Mouse (Mus musculus) lung, adult 18-20 months (tissue): ENCODE data around the gene Tmod1.
A peak's percentile ranks its signal among the peaks of the same experiment; 100 is the strongest.

Source experiments
- DNase-seq, 2 experiments: peaks; one replicate each; pipeline ENCODE4 v3.0.0; 2022; ENCODE audit warnings: mixed read lengths in 2 of 2

Tmod1 gene

DNA sequence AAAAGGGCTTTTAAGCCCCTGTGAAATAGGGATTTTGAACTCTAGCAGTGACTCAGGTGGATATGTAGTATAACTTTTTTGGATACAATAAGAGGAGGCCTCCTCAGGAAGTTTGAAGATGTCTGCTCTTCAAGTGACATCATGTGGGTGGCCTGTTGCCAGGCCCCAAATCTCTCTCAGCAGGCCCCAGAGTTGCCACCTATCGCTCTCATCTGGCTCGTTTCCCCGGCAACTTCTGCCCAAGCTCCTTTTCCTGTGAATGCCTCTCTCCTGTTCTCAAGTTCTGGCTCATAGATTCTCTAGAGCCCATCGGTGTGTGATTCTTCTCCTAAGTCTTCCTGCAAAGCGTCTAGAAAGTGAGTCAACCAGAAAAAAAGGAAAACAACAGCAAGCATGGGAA, 17.4 kb downstream of the Tmod1 start:
- DNase-seq = no peak

DNA sequence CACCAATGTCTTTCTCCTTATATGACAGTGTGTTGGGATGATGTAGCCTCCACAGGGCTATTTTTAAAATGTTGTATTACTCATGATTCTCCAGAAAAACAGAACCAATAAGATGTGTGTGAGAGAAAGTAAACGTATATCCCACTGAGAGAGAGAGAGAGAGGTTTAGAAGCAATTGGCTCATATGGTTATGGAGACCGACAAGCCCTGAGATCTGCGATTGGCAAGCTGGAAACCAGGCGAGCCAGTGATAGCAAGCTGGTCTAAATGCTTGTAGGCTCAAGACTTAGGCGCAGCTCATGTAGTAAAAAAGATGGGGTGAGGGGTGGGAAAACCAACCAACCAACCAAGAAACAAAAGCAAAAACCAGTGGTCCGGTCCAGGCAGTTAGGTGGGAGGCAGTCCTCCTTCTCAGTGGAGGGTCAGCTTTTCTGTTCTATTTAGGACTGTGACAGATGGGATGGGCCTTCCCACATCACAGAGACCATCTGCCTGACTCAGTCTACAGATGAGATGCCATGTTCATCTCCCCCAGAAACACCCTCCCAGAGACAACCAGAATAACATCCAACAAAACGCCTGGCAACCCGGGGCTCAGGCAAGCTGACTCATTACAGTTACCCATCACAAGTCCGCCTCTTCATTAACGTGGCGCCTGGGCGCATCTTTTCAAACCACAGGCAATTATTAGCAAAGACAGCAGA, 22.7 kb downstream of the Tmod1 start:
- DNase-seq = no peak

DNA sequence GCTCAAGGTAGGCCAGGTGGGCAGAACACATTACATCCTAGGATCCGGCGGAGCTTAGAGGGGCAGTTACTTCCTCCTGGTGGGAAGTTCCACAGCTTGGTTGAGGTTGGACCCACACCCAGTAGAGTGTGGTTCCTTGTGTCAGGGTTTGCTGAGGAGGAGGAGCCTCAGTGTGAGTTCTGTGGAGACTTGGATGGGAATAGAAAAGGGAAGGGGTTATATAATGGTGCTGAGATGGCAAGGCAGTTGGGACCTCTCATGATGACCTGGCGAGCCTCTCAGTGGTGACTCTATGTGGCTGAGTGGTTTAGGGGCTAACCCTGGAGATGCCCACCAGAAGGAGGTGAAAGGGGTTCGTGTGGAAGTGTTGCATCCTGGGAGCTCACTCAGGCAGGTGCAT, 25.1 kb downstream of the Tmod1 start:
- DNase-seq = no peak

- no peak for DNase-seq
Observed at GRCm38 (mm10) chr4:46064263-46064662, 25.5 kb downstream of the Tmod1 start.

DNA sequence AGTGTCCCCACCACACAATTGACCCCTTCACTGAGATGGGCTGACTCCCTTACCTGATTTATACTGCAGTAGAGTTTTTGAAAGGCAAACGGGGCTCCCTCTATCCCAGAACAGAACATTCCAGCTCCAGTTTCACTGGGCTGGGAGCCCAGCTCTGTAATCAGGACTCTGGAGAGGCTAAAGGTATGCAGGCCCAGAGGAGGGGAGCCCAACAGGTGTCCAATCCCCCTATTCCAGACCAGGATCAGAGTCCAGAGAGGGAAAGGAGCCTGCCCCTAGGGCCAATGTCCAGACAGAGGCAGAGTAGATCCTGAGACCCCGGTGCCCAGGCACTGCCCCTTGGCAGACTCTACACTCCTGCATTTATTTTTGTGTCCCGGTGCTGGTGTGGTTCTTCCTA, 26.2 kb downstream of the Tmod1 start:
- DNase-seq = peak; percentile 76 to 81

DNA sequence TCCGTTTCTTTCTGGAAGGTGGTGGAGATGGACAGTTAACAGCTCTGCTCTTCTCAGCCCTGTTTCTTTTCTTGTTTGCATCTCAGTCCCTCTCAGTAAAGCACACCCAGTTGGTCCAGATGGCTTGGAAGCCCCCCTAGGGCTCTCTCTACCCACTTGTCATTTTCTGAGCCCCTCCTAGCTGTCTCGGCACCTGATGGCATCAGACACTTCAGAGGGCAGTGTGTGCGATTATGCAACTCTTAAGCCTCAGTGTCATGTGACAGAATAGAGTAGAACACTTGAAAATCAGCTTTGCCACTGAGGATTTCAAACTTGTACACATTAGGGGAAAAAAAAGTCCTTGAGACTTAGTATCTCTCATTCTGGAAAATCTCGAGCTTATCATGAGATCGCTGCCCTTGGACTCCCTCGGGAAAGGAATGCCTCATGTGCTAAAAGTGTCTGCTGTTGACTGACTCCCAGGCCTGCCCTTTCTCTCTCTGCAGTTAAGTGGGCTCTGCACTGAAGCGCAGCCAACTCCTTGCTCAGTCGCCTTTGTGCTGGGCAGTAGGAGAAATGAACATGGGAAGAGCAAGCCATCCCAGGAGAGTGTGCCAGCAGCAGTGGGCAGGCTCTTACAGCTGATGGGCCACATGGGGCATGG, 27.1 kb downstream of the Tmod1 start:
- peak; percentile 75 to 80 for DNase-seq

DNA sequence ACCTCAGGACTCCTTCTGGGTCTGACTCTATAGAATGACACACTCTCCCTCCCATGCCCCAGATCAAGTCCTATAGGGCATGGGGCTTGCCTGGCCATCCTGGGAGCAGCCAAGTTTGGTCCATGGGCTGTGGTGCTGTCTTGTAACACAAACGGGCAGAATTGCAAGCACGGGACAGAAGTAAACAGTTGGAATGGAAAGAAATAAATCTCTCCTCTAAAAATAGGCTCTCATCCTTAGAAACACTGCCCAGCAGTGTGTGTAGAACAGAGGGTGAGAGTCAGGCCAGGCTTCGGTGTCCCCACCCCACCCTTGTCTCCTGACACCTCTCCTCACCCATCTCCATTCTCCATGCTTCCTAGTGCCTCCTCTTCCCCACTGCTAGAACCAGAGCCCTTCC, 29.3 kb downstream of the Tmod1 start:
- no peak for DNase-seq

GRCm38 (mm10) chr4:46068573-46068972, 29.8 kb downstream of the Tmod1 start:
- DNase-seq = no peak

DNA sequence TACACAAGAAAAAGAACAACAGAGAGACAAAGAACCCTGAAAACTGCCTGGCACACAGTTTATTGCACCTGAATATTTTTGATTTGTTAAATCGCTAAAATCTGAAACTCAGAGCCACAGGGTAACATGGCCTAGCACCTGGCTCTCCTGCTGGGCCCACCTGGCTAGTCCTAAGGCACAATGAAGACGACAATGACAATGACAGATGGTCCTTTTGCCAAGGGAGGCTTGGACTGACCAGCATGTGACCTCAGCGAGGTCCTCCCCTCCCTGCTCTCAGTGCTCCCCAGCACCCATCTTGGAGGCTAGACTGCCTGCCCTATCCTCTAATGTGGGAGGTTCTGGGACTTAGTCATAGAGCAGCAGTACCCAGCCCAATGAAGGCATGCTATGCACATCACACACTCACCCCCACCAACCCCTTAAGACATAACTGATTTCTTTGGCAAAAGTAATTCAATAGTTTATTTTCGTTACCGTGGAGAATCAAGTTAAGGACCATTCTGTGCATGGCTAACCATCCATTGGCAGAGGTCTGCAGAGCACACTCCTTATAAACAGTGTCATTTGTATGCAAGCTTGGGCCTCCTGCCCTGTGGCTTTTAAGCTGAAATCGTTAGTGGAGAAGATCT, 31.2 kb downstream of the Tmod1 start:
- no peak for DNase-seq

DNA sequence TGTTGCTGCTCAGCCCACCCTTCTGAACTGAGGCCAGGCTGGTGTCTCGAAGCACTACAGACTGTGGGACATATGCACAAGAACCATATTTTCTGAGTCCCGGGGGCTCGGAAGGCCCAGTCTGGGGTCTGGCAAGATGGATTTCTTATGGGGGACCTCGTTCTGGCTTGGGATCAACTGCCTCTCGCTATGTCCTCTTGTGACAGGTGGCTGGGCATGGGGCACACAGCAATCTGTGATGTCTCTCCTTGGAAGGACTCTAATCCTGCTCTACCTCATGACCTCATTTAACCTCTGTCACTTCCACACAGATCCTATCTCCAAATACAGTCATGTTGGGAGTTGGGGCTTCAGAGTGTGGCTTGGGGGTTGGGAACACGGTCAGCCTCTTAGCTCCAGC, 33.9 kb downstream of the Tmod1 start:
- no peak for DNase-seq

DNA sequence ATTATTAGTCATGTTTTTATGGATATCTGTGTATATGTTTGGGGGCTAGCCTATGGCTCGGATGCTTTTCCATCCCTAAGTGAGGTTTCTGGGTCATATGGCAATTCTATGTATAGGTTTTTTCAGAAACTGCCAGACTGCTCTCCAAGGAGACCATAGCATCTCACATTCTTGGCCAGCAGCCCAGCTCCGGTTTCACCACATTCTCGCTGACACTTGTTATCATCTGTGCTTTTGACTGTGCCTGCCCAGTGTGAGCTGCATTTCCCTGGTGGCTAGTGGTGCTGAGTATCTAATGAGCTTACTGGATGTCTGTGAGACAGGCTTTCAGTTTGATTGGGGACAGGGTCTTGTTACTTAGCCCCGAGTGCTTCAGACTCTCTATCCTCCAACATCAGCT, 35.0 kb downstream of the Tmod1 start:
- peak in 1 of 2 experiments; percentile 20 for DNase-seq

- DNase-seq = no peak
Observed at GRCm38 (mm10) chr4:46075664-46076063, 36.9 kb downstream of the Tmod1 start.

DNA sequence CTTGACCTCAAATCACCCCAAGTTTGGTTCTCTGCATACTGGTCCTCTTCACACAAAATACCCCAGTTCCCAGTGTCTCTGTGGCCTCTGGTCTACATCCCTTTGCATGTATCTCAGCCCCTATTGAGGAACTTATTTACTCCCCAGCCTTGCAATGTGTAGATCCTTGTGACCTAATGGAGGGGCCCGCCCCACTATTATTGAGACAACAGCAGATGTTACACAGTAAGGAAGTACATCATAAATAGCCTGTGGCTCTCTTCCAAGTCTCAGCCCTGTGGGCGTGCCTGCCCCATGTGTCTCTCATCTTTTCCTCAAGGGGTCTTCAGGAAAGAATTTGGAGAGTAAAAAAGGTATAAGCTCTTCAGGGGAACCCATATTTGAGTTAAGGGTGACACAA, 38.2 kb downstream of the Tmod1 start:
- no peak for DNase-seq

- no peak for DNase-seq
Observed at GRCm38 (mm10) chr4:46080261-46080660, 41.5 kb downstream of the Tmod1 start.

DNA sequence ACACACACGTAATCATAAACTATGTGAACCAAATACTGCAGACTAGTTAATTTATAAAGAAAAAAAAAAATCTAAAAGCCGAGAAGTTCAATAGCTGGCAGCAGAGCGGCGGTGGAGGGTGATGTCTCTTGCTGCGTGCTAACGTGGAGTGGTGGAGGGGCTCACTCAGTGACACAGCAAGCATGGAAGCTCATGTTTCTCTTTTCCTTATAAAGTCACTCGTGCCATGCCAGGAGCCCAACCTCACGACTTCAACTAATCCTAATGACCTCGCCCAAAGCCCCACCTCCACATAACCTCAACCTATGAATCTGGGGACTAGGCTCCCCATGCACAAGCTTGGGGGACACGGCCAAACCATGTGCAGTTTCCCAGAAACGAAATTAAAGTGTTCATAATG, 43.8 kb downstream of the Tmod1 start:
- DNase-seq = no peak

DNA sequence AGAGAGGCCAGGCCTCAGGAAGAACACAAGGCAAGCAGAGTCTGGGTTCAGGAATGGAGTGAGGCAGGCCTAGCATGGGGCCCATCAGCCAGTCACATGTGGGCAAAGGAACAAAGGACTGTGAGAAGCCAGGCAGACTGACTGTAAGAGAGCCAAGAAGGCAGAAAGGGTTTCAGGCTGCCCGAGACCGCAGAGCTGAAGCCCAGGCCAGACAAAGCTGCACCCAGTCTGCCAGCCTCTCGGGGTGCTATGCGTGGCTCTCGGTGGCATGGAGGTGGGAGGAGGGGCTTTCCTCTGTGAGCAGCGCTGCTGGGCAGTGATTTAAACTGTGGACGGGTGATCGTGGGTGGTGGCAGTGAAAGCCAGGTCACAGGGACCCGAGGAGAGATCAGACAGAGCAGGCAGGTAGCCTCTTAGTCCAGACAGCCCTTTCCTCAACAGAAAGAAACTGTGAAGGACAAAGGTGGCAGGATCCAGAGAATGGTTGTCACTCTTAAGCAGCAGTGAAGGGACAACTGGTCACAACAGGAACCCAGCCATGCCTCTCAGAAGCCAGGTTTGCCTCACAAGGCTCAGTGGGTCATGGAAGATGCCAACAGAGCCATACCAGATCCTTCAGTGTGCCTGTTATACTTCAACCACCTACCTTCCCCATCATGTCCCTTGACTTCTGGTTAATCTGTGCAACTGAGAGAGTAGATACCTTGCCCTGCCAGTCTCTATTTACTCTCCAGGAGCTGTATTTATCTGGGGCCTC, 45.9 kb downstream of the Tmod1 start:
- DNase-seq = no peak

DNA sequence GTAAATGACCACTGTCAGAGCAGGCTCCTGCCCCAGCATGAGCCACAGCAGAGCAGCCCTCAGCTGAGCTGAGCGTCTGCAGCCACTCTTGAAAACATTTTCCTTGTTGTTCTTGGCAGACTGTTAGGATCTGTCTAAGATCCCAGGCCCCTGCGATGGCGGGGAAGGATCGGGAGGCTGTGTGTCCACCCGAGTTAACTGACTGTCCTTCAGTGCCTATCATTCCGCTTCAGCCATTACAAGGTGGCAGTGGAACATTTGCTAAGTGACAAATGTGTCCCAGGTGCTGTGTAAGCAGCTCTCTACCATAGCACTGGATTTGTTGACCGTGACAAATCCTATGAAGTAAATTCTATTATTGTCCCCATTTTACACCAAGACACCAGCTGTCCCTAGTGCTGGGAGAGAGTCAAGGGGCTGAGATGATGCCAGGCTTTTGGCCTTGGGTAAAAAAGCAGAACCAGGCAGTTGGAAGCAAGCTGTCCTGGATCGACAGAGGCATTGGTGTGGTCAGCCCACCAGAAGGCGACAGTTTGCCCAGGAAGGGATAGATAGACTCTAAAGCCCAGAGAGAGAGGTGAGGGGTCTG, 46.6 kb downstream of the Tmod1 start:
- no peak for DNase-seq

GRCm38 (mm10) chr4:46086718-46087426, 48.1 kb downstream of the Tmod1 start:
- DNase-seq = peak in 1 of 2 experiments; percentile 30

DNA sequence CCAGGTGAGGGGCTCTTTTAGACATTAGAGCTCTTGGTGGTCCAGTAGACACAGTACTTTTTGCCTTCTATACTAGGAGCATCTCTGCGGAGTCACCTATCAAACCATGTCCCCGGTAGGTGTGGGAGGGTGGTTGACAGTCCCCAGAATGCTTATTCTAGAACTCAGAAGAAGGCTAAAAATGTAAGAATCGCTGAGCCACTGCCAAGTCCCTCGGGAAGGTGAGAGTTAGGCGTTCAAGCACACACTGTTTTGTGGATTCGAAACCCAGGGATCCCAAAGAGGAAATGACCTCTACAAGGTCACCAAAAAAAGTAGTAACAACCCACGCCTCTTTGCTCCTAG, 48.7 kb downstream of the Tmod1 start:
- DNase-seq = no peak

DNA sequence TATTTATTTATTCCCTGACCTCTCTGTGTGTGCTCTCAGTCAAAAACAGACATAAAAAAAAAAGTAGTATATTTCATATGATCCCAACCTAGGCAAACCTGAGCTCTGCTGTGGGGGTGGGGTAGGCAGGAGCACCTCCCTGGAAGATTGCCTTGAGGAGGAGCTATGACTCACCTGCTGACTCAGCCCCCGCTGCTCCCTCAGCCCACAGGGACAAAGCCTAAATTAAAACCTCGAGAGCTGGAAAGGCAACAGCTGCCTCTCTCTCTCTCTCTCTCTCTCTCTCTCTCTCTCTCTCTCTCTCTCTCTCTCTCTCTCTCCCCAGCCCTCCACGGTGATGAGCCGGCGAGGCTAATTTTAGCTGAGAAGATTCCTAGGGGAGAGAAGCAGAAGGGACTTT, 49.1 kb downstream of the Tmod1 start:
- DNase-seq = peak; percentile 51 to 62

DNA sequence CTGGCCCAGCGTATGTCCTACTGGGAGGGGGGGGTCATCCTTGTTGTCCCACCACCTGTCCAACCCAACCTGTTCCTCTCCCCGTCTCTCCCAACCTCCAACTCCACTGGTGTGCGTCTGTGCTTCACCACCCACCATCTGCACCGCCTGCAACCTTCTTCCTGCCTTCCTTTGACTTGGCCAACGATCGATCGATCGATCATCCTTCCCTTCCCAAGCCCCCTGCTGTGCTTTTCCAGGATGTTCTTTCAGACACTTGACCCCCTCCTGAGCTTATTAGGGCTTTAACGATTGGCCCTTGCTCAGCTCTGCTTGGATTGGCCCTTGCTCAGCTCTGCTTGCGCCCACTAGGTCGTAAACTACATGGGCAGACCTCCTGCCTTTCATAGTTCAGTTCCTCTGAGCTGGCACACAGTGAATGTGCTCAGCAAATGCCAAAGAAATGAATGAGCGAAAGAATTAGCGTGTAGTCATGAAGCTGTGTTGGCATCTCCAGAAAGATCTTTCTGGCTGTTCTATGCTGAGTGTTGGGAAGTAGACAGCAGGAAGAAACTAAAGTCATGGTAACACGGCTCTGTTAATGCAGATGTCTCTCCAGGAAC, 50.9 kb downstream of the Tmod1 start:
- no peak for DNase-seq

DNA sequence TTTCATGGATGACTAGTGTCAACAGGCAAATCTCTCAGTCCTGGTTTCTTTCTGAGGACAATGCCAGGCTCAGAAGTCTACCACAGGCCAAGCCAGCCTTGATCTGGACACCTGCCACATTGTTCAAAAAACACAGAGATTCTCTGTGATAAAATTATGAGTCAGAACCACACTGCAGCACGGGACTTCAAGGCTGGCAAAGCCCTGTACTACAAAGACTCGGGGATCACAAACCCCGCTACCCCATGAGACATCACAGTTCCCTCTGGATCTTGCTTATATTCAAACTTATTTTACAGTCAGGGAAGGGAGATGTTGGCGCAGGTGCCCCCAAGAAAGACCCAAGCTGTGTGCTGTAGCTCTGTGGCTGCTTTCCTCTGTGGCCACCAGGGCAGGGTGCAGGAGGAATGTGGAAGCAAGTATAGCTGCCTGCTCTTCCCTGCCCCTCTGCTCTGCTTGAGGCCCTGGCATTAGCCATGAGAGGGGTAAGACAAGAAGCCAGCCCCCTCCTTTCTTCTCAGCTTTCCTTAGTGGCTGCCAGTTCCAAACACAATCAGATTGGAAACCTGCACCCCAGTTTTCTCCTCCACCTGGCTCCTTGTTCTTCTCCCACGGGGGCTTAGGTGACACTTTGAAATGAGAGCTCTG, 53.8 kb downstream of the Tmod1 start:
- DNase-seq = no peak
